Mouse (Mus musculus): ENCODE data around the gene Ramp1. TPM values are rescaled to one million over a fixed set of nuclear protein-coding genes. Genes with fewer than 3 reads are reported as not detected.

Gene Ramp1
- total and polyA plus RNA-seq, 3 experiments: 4.1 to 5.6 TPM; not detected in 1

- no peak for DNase-seq (ENCODE audit: low read depth, low spot score)
- H3K4me1 ChIP-seq (ENCODE audit: control insufficient read depth in 1 of 2, insufficient read depth in 2 of 2, low read length in 2 of 2): peaks cover 16% of the 10 kb centered on the region in 2 experiments
- TF ChIP-seq TAL1 (IDR thresholded peaks at IDR 0.05; ENCODE audit: low read length) (no peak), ZC3H11A (IDR thresholded peaks at IDR 0.05; ENCODE audit: low read depth, low read length) (no peak), EP300 (IDR thresholded peaks at IDR 0.05; ENCODE audit: low read depth in 1 of 2, low read length in 2 of 2) (no peak), SMC3 (IDR thresholded peaks at IDR 0.05; ENCODE audit: low read depth, low read length) (no peak), SIN3A (IDR thresholded peaks at IDR 0.05; ENCODE audit: low read length) (no peak)
- no peak overlapping the region for H3K27ac ChIP-seq (ENCODE audit: control insufficient read depth, low read depth, low read length)
- peaks cover 0 to 14% of the 10 kb centered on the region in 2 experiments; a peak in 2 of 4 replicates for H3K36me3 ChIP-seq (ENCODE audit: control insufficient read depth in 1 of 2, insufficient read depth in 2 of 2, low read length in 2 of 2)
- H3K27me3 ChIP-seq (ENCODE audit: control insufficient read depth in 1 of 2, insufficient read depth in 2 of 2, low read length in 2 of 2): no peaks in the 10 kb centered on the region
- H3K4me3 ChIP-seq (ENCODE audit: control insufficient read depth in 1 of 2, insufficient read depth in 1 of 2, low read depth in 2 of 2, low read length in 2 of 2): no peak overlapping the region
- H3K9ac ChIP-seq (ENCODE audit: control insufficient read depth, low read depth, low read length, poor library complexity, severe bottlenecking): no peak overlapping the region
- no peaks in the 10 kb centered on the region for H3K79me2 ChIP-seq (ENCODE audit: control insufficient read depth, insufficient read depth, low read length, poor library complexity)
- H3K9me3 ChIP-seq (replicated peaks; ENCODE audit: insufficient read depth, low read length): no peaks in the 10 kb centered on the region
Observed at GRCm38 (mm10) chr1:91193242-91193641, 13.6 kb downstream of the Ramp1 start.

- Histone ChIP-seq H3K4me3 (ENCODE audit: control insufficient read depth in 1 of 2, insufficient read depth in 1 of 2, low read depth in 2 of 2, low read length in 2 of 2) (no peak overlapping the region), H3K36me3 (ENCODE audit: control insufficient read depth in 1 of 2, insufficient read depth in 2 of 2, low read length in 2 of 2) (peaks cover 0 to 10% of the 10 kb centered on the region in 2 experiments; a peak in 2 of 4 replicates), H3K27ac (ENCODE audit: control insufficient read depth, low read depth, low read length) (no peak overlapping the region), H3K27me3 (ENCODE audit: control insufficient read depth in 1 of 2, insufficient read depth in 2 of 2, low read length in 2 of 2) (no peaks in the 10 kb centered on the region), H3K9ac (ENCODE audit: control insufficient read depth, low read depth, low read length, poor library complexity, severe bottlenecking) (no peak overlapping the region), H3K4me1 (ENCODE audit: control insufficient read depth in 1 of 2, insufficient read depth in 2 of 2, low read length in 2 of 2) (peaks cover 11 to 12% of the 10 kb centered on the region in 2 experiments), H3K9me3 (replicated peaks; ENCODE audit: insufficient read depth, low read length) (no peaks in the 10 kb centered on the region), H3K79me2 (ENCODE audit: control insufficient read depth, insufficient read depth, low read length, poor library complexity) (no peaks in the 10 kb centered on the region)
- TF ChIP-seq CHD2 (IDR thresholded peaks at IDR 0.05; ENCODE audit: low read length) (no peak), TAL1 (IDR thresholded peaks at IDR 0.05; ENCODE audit: low read length) (no peak), CHD1 (IDR thresholded peaks at IDR 0.05; ENCODE audit: low read depth, low read length) (no peak), UBTF (IDR thresholded peaks at IDR 0.05; ENCODE audit: borderline replicate concordance, insufficient read depth, low read depth, low read length) (no peak), ZKSCAN1 (IDR thresholded peaks at IDR 0.05; ENCODE audit: low read depth, low read length) (no peak), TBP (IDR thresholded peaks at IDR 0.05; ENCODE audit: low read depth, low read length) (no peak), MAZ (IDR thresholded peaks at IDR 0.05; ENCODE audit: low read depth, low read length) (no peak), HCFC1 (IDR thresholded peaks at IDR 0.05; ENCODE audit: low read depth, low read length) (no peak), GABPA (IDR thresholded peaks at IDR 0.05; ENCODE audit: low read depth, low read length) (no peak), MEF2A (IDR thresholded peaks at IDR 0.05; ENCODE audit: extremely low read depth, insufficient replicate concordance, low read depth, low read length, poor library complexity, severe bottlenecking) (no peak), MYB (IDR thresholded peaks at IDR 0.05; ENCODE audit: low read depth, low read length) (no peak), MAX (IDR thresholded peaks at IDR 0.05; ENCODE audit: low read length) (no peak), ZMIZ1 (IDR thresholded peaks at IDR 0.05; ENCODE audit: low read depth, low read length) (no peak)
- DNase-seq (ENCODE audit: low read depth, low spot score): no peak
Observed at GRCm38 (mm10) chr1:91193680-91194079, 14.1 kb downstream of the Ramp1 start.
